Mouse (Mus musculus) urinary bladder, postnatal 14 days (tissue): ENCODE results near the gene Rplp2.

ENCODE experiments used
- DNase-seq: peaks from one replicate; pipeline ENCODE4 v3.0.0; 2021; ENCODE audit warnings: low spot score

Gene Rplp2

DNA sequence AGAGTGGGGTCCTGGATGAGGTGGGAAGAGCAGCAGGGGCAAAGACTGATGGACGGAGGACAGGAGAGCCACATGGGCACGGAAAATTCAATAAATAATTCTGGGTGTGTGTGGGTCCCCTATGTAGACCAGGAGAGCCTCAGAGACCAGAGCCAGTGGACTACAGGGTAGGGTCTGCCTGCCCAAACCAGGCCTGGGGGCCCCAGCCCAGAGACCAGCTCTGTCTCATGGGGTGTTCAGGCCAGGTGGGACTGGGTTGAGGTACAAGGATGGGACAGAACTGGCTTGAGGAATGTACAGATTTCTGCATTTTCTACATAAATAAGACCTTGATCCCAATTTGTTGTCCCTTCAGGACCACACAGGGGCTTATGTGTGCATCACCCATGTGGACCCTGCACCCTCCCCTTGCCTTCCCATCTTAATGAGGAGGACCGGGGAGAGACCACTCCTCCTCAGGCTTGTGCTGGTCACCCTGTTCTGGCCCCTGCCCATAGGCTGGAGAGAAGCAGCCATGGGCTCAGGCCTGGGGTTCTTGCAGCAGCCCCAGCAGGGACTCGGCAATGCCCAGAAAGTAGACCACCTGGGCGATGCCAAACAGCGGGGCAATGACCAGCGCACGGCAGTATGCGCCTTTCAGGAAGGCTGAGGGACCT is 16.5 kb upstream of the Rplp2 start:
- DNase-seq: no peak

DNA sequence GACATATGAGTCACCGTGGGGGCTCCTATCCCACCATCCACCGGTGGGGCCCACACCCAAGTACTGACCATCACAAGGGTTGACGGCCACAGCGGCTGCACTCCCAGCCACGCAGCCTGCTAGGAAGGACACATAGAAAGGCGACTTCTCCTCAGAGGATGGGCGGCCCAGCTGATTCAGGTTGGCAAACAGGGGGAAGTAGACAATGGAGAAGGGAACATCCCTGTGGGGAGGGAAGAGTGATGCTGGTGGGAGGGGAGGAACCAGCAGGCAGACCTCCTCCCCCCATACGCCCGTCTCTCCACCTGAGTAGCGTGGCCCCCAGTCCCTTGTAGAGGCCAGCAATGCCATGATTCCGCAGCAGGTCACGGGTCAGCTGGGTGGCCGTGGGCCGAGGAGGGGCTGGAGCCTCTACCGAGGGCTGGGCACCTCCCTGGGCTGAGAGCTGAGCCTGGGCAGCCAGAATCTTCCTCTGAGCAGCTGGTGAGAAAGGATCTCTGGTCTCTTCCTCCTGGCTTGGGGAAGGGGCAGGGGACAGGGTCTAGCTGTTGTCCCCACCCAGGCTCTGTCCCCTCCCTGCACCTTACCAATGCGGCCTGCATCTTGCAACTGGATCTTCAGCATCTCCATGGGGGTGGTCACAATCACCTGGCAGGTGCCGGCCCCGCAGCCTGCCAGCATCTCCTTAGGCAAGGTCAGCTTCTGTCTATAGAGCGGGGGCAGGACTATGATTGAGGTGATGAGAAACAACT is 15.6 kb upstream of the Rplp2 start:
- DNase-seq: no peak

DNA sequence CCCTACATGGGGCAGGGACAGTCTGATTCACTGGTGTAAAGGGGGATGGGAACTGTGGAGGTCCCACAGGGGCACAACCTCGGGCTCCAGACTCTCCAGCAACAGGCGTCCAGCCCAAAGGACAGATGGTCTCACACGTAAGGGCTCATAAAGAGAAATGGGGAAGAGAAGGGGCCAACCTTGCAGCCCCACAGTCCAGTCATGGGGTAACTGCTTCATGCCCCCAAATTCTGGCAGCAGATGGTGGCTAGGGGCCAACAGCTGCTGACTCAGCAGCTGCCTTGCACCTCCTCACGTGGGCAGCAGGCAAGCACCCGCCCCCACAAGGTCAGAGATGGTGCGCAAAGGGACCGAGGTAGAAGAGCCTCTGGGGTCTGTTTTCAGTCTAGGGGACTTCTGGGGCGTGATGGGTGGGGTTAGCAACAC is 15.0 kb upstream of the Rplp2 start:
- DNase-seq: peak; percentile 45

GRCm38 (mm10) chr7:141432741-141433516 is 14.2 kb upstream of the Rplp2 start:
- DNase-seq: peak; percentile 64

DNA sequence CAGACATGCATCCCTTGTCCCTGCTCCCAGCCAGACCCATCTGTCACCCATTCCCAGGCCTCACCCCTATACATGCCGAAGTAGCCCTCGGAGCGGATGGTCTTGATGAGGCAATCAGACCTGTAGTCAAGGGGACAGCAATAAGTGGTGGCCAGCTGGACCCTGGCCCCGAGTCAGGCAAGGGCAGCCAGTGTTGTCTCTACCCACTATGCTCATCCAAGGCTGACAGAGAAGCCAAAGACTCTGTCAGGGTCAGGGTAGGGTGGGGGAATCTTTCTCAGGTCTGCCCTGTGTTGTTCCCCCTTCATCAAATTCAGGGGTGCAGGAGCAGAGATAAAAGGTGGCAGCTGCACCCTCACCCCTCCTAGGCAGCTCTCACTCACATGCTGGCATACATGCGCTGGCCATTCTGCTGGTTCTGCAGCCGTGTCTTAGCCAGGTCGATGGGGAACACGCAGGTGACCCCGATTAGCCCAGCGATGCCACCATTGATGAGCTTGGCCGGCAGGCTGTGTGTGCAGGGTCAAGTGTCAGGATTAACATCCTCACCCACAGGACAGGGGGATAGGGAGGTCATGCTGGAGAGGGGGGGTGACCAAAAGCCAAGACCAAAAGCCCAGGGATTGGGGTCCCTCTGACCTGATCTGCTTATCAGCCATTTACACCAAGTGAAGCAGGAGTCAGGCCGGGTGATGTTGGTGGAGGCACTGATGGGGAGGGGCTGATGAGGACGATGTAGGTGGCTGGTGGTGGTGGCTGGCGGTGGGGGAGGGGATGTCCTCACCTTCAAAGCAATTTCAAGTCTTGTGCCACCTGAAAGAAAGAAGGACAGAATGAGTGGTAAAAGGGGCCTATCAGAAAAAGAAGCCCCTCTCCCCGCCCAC is 13.4 kb upstream of the Rplp2 start:
- DNase-seq: no peak

GRCm38 (mm10) chr7:141434464-141434863 is 12.7 kb upstream of the Rplp2 start:
- DNase-seq: no peak

DNA sequence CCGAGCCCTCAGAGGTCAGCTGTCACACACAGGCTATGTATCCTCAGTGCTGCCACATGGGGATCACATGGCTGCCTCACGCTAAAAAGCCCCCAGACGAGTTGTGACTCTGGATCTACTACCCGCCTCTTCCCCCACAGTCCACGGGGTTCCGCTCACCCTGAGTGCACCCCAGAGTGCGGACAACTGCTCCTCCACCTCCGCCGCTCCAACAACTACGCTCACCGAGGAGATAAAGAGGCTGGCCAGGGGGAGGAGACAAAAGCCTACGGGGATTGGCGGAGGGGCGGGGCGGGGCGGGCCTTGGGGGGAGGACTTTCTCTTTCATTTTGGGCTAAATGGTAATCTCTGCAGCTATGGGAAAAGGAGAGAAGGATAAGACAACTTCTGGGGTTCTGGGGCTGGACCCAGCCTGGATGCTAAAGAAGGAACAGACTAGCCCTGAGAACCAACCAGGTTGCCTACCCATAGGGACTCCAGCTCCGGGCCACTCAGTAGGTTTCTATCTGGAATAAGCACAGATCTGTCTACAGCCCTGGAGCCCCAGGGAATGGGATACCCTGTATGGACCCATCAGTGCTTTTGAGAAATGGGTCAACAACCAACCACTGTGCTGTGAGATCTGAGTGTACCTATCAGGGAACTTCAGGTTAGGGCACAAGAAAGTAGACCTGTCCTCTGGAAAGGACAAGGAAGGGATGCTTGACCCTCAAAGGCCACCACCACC is 11.9 kb upstream of the Rplp2 start:
- DNase-seq: peak; percentile 64

GRCm38 (mm10) chr7:141435856-141436522 is 11.2 kb upstream of the Rplp2 start:
- no peak for DNase-seq

DNA sequence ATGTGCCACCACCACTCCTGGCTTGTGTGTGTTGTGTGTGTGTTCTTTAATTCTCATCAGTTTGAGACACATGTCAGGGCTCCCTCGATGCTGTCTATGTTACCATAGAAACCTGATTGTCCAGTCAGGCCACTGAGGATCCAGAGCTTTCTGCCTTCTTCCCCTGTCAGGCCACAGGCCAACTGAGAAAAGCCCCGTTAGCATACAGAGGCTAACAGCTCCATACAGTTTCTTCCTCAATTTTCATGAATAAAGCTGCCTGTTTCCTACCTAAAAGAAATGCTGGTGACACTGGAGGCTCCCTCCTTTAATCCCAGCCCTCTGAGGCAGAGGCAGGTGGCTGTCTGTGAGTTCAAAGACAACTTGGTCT is 10.7 kb upstream of the Rplp2 start:
- no peak for DNase-seq

- DNase-seq: peak; percentile 80
These were observed 9.7 kb upstream of the Rplp2 start, which contains the start of gene Slc25a22 for GRCm38 (mm10) chr7:141437178-141438120. Gene Slc25a22, minus strand, starts transcription at chr7:141437892.

- DNase-seq: no peak
These were observed 8.8 kb upstream of the Rplp2 start for GRCm38 (mm10) chr7:141438201-141438968.

- no peak for DNase-seq
These were observed 8.0 kb upstream of the Rplp2 start for GRCm38 (mm10) chr7:141439140-141439679.

- no peak for DNase-seq
These were observed 7.4 kb upstream of the Rplp2 start for GRCm38 (mm10) chr7:141439811-141440210.

- DNase-seq: peak; percentile 64
These were observed 6.6 kb upstream of the Rplp2 start for GRCm38 (mm10) chr7:141440613-141441012.

DNA sequence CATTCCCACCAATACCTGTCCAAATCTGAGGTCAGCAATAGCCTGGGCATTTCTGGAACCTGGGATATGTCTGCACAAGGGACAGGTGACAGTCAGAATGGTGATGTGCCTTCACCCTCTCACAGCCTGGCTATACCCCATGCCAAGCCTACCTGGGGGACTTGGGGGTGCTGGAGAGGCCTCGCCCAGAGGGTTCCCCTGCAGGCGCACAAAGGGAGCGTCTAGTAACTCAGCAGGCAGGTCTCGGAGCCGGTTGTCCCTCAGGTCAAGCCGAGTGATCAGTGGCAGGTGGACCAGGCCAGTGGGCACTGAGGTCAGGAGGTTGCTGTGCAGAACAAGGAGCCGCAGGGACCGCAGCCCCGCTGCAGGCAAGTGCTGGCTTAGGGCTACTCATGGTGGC is 5.7 kb upstream of the Rplp2 start:
- no peak for DNase-seq

GRCm38 (mm10) chr7:141442199-141442598 is 5.0 kb upstream of the Rplp2 start:
- no peak for DNase-seq

- DNase-seq: peak; percentile 68
These were observed 3.9 kb upstream of the Rplp2 start for GRCm38 (mm10) chr7:141443081-141443821.

- DNase-seq: peak; percentile 72
These were observed 3.3 kb upstream of the Rplp2 start, which contains the start of gene Pidd1 for GRCm38 (mm10) chr7:141443828-141444237. Gene Pidd1, minus strand, starts transcription at chr7:141444025.
